Mouse (Mus musculus) neural tube, embryonic 10.5 days (tissue): ENCODE results near the gene Rgp1.
A peak's percentile ranks its signal among the peaks of the same experiment; 100 is the strongest.
"Not testable (repeated sequence)": the region's sequence is repeated elsewhere in the genome, so short reads cannot be mapped to it uniquely, and the experiment has no call there.

ENCODE experiments used
- DNase-seq: peaks from one replicate; pipeline ENCODE4 v3.0.0-alpha.2; 2017; ENCODE audit warnings: low spot score; ENCODE audit errors: extremely low spot score

Rgp1 gene

GRCm38 (mm10) chr4:43578376-43579204 lies at the start of gene Rgp1, which contains the start of gene Gba2:
TSS of gene Rgp1 (plus strand) at chr4:43578715.
TSS of gene Gba2 (minus strand) at chr4:43578873.
- DNase-seq = peak; percentile 90

GRCm38 (mm10) chr4:43530081-43530501 lies 48.4 kb upstream of the Rgp1 start:
- no peak for DNase-seq

DNA sequence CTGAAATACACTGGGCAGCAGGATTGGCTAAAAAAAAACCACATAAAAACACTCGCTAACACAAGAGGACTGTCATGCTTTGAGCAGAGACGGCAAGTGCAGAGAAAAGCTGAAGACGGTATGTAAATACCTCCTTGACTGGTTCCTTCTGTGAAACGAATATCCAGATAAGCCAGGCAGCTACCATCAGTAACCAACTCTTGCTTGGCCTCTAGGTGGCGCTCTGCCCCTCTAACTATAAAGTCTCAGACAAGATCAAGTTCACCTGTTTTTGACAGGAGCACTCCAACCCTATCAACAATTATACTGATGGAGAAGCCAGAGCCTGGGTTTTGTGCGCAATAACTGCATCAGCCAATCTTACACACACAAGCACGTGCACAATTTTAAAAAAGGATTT lies 47.9 kb upstream of the Rgp1 start:
- DNase-seq = peak; percentile 75

- DNase-seq = no peak
Observed at GRCm38 (mm10) chr4:43533270-43533669, 45.2 kb upstream of the Rgp1 start.

- DNase-seq = no peak
Observed at GRCm38 (mm10) chr4:43535628-43536027, 42.9 kb upstream of the Rgp1 start.

DNA sequence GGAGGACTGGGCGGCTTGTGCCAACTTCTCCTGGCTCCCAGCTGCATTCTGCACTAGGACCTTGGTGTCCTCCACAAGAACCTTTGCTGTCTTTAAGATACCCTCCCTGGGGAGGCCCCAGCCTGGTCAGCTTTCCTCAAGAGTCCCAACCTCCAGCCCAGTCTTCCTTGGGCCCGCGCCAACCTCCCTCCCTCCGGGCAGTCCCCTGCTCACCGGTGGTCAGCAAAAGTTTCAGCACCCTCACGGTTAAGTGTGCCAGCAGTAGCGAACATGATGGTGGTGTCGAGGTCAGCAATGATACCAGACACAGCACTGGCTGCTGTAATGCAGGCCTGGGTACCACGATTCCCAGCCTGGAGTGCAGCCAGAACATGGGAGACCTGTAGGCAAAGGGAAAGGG lies 42.5 kb upstream of the Rgp1 start:
- DNase-seq = no peak

- DNase-seq = no peak
Observed at GRCm38 (mm10) chr4:43542044-43542443, 36.5 kb upstream of the Rgp1 start.

DNA sequence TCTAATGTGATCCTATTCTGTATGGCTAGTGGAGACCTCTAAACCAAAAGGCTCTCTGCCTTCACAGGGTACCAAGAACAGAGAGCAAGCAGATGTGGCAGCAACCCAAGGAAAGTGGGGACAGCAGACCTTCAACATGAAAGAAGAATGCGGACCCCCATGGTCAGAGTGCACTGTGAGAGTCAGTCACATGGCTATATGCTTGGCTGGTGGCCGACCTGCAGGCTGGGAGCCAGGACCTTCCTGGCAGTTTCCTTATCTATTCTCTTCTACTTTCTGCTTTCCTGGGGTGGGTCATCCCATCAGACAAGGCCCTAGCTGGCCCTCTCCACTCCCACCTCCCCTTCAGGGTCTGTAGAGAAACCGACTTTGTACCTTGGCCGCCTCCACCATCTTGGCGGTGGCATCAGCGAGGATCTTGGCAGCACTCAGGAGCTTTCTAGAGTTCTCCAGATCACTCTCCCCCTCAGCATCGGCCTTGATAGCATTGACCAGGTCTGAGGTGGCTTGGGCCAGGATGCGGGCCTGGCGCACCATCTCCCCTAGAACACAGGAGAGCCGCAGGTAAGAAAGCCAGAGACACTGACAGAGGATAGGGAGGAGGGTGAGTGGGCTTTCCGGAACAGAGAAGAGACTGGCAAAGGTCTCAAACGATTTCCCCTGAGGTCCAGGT lies 32.0 kb upstream of the Rgp1 start:
- no peak for DNase-seq

DNA sequence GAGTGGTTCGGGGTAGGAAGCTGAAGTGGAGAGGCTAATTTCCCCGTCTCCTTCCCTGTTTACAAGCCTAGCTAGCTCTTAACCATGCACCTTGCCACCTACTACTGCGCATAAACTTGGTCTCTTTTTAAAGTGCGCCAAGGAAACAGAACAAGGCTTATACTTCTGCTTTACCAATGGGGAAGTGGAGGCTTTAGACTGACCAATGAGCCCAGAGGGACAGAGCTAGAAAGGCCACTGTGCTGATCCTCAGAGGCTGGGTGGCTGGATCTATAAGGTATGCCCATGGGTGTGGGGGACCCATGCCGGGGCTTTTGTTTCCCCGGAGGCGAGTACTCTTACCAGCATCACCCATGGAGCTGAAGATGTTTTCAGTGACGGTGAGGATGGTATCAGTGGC lies 31.4 kb upstream of the Rgp1 start:
- no peak for DNase-seq

GRCm38 (mm10) chr4:43549055-43549454 lies 29.5 kb upstream of the Rgp1 start:
- no peak for DNase-seq

DNA sequence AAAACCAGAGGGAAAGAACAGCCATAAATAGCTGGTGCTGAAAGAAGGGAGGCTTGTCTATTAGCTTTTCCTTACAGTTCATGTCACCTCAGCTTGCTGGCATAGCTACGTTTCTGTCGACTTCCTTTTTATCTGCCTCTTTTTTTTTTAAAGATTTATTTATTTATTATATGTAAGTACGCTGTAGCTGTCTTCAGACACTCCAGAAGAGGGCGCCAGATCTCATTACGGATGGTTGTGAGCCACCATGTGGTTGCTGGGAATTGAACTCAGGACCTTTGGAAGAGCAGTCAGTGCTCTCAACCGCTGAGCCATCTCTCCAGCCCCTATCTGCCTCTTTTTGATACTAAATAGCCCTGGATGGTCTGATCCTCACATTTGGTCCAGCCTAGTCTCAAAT lies 26.7 kb upstream of the Rgp1 start:
- DNase-seq = not testable (repeated sequence)

DNA sequence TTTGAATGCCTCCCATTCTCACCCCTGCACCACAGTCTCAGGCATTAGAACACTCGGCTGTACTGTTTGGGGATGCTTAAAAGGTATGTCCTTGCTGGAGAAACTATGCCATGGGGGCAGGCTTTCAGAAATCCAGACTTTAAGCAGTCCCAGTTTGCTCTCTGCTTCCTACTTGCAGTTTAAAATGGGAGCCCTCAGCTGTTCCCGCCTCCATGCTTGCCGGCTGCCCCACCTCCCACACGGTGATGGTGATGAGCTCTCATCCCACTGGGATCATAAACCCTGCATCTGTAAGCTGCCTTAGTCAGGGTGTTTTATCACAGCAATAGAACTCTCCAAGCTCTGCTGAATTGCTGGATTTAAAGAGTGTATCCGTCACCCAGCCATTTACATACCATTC lies 26.1 kb upstream of the Rgp1 start:
- DNase-seq = no peak

DNA sequence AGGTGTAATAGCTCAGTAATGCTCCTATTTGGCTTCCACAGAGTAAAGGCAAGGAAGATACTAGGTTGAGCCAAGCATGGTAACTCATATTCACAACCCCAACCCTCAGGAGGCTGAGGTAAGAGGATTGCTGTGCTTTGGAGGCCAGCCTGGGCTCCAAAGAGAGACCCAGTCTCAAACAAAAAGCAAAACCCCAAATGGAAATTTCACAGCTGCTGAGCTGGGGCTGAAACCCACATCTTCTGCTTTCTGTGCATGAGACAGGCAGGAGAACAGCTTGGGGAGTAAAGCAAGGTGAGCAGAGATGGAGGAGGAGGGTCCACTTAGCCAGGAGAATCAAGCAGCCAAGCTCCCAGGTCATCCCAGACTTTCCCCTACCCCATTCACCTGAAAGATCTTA lies 24.6 kb upstream of the Rgp1 start:
- no peak for DNase-seq

DNA sequence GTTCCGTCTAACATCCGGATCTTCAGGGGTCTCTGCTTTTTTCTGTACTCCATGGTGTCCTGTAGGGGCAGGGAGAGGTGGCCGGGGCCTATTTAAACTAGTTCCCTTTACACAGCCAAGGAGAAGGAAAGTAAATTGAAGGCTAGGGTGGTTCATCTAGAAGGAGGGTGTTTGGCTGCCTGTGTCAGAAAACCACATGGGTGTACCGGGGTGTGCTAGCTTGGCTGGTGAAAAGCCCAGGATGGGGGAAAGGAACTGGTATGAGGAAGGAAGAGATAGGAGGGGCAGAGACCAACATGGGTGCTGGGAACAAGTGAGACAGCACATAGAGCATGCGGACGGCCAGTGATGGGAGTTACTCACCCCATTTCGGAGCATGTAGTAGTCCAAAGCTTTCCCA lies 22.6 kb upstream of the Rgp1 start:
- DNase-seq = no peak

DNA sequence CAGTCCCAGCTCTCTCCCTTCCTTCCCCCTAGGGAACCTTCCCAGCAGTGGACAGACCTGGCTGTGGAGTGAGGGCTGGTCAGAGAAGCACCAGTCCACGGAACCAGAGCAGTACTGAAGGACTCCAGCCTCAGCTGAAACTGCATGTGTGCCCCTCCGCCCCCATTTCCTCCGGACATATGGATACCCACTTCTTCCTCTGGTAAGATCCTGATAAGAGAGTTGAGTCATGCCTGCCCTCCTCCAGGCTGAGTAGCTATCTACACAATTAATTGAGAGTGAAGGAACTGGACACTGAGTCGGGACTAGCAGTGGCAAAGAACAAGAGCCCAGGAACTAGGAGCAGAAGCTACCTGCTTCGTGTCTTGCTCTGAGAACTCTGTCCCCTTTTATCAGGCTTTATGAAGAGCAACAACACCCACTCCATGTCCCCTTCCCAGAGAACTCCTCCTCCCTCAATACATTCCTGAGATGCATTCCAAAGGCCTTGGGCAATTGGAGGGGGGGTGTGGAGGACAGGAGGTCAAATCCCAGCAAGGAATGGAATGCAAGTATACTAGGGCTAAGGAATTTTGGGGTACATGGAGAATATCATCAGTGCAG lies 20.4 kb upstream of the Rgp1 start:
- DNase-seq = no peak

- DNase-seq = peak; percentile 66
Observed at GRCm38 (mm10) chr4:43558631-43559356, 19.7 kb upstream of the Rgp1 start.

GRCm38 (mm10) chr4:43559519-43560242 lies 18.8 kb upstream of the Rgp1 start:
- DNase-seq = no peak

DNA sequence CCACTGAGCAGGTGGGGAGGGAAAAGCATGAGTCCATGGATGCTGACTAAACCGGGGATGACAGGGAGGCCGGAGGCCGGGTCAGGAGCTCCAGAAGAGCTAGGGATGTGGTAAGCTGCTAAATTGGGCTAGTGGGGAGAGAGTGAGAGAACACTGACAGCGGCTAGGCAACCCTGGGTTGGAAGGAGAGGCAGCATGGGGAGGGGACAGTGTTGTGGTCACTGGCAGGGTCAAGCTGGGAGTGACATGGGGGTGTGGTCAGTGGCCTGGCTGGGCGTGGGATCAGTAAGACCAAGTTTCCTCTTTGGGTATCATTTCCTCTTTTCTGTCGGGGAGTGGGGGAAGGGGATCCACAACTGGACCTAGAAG lies 18.3 kb upstream of the Rgp1 start:
- no peak for DNase-seq

- DNase-seq = no peak
Observed at GRCm38 (mm10) chr4:43560976-43561375, 17.5 kb upstream of the Rgp1 start.

DNA sequence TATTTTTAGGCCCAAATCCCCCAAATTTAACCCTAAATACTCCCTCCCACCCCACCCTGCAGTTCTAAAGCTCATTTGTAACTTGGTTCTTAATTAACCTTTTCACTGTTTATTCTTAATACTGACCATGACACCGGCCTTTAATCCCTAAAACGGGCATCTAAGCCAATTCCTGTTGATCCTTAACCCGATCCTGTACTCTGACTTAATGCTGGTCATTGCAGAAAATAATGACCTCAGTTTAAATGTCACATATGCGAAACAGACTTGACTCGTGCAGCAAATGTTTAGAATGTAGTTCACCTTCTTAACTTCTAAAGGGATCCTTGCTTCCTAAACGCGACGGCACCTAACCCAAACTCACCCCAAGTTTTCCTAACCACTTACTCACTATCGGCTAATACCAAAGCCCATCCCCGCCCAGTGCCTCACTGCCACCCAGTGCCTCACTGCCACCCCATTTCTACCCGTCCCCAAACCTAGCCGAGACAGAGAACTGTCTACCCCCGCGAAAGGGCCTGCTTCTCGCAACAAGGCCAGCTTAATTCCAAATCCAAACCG lies 17.0 kb upstream of the Rgp1 start:
- DNase-seq = no peak
